8 mouse cellular contexts compared by ENCODE assay signal in genomic region chr2:152847057-152847814, GRCm38 (mm10). TPM values are rescaled to one million over a fixed set of nuclear protein-coding genes. Genes with fewer than 3 reads are reported as not detected.
DNase-seq lines count a peak whose midpoint lies in the region; ATAC-seq lines count a peak whose summit lies in the region.

No protein-coding gene starts in this region.

- no peak overlapping the region for H3K4me3 ChIP-seq in neural tube, embryonic 11.5 days (ENCODE audit: low read depth, low read length)
- 0 out of 2 replicates have a peak overlapping the region, but pooled peaks have one; percentile 20 for H3K4me3 ChIP-seq in liver, embryonic 12.5 days

- WGBS in neural tube, embryonic 11.5 days: 20% methylated on average over 3 of the region's 3 CpGs
- 12% methylated on average over 3 of the region's 3 CpGs for WGBS in liver, embryonic 12.5 days (ENCODE audit: insufficient replicate concordance)

- intact Hi-C loops in left cerebral cortex, postnatal 25 days (cut with DNase I): no loop called here

- DNase-seq in cerebellum, adult 9-10 months: peak; percentile 17
- no peak for DNase-seq in cerebellum, adult 11 months
- no peak for DNase-seq in neural tube, embryonic 11.5 days (ENCODE audit: low spot score)
- no peak for DNase-seq in neural tube, embryonic 10.5 days (ENCODE audit: extremely low spot score, low spot score)
- no peak for DNase-seq in adrenal gland, postnatal 4 days (ENCODE audit: low spot score in 2 of 2)
- no peak for DNase-seq in left cerebral cortex, postnatal 25 days (ENCODE audit: low spot score in 2 of 2)
- DNase-seq in adipocyte (ENCODE audit: low spot score): no peak

- H3K27ac ChIP-seq in neural tube, embryonic 11.5 days (ENCODE audit: low read depth, low read length): no peak overlapping the region
- H3K27ac ChIP-seq in liver, embryonic 12.5 days: peak overlapping the region; percentile 46; the same call in 1 of the 2 replicates

- H3K36me3 ChIP-seq in neural tube, embryonic 11.5 days (ENCODE audit: control insufficient read depth, insufficient read depth, low read length): no peaks in the 10 kb centered on the region
- H3K36me3 ChIP-seq in liver, embryonic 12.5 days: peaks cover 34% of the 10 kb centered on the region

- H3K27me3 ChIP-seq in neural tube, embryonic 11.5 days (ENCODE audit: control insufficient read depth, insufficient read depth, low read length): no peaks in the 10 kb centered on the region
- H3K27me3 ChIP-seq in liver, embryonic 12.5 days (replicated peaks): no peaks in the 10 kb centered on the region

- ATAC-seq in neural tube, embryonic 11.5 days (ENCODE audit: insufficient read depth, low FRiP score, low TSS enrichment): no peak; the same call in 1 of the 2 replicates
- ATAC-seq in liver, embryonic 12.5 days: no peak

- peak overlapping the region; percentile 27 for H3K4me2 ChIP-seq in neural tube, embryonic 11.5 days (ENCODE audit: low read depth)
- peak overlapping the region; percentile 49 for H3K4me2 ChIP-seq in liver, embryonic 12.5 days

- H3K4me1 ChIP-seq in neural tube, embryonic 11.5 days (ENCODE audit: control insufficient read depth, insufficient read depth, low read length): peaks cover 12% of the 10 kb centered on the region; the same call in 1 of the 2 replicates
- H3K4me1 ChIP-seq in liver, embryonic 12.5 days: peaks cover 29% of the 10 kb centered on the region

- H3K9me3 ChIP-seq in neural tube, embryonic 11.5 days (ENCODE audit: control insufficient read depth, low read length): no peaks in the 10 kb centered on the region
- no peaks in the 10 kb centered on the region for H3K9me3 ChIP-seq in liver, embryonic 12.5 days (replicated peaks)

- no peak overlapping the region for H3K9ac ChIP-seq in neural tube, embryonic 11.5 days (ENCODE audit: low read length)
- H3K9ac ChIP-seq in liver, embryonic 12.5 days: peak overlapping the region; percentile 42; the same call in 1 of the 2 replicates

RNA-seq across cellular contexts. Expression of gene Tpx2, which starts 0.5 kb away (rescaled TPM):
- 141 and 147 TPM in 2 replicates for polyA plus RNA-seq in neural tube, embryonic 11.5 days (2014; fragmentation: Nextera tagmentation; extraction: Ambion mirVana)
- polyA plus RNA-seq in liver, embryonic 12.5 days (2016; fragmentation: Nextera tagmentation; extraction: Ambion mirVana): 88.0 and 89.9 TPM in 2 replicates
- total RNA-seq in adrenal gland, postnatal 4 days (2021): 10 to 100 TPM; 31.7 to 39.7 TPM
- total RNA-seq in left cerebral cortex, postnatal 25 days (2021): 1 to 10 TPM; 1.7 to 2.2 TPM

RNA-seq across cellular contexts. Expression of gene Bcl2l1, which starts 15.7 kb away (rescaled TPM):
- 125 and 132 TPM in 2 replicates for polyA plus RNA-seq in neural tube, embryonic 11.5 days (2014; fragmentation: Nextera tagmentation; extraction: Ambion mirVana)
- 127 and 137 TPM in 2 replicates for polyA plus RNA-seq in liver, embryonic 12.5 days (2016; fragmentation: Nextera tagmentation; extraction: Ambion mirVana)
- total RNA-seq in adrenal gland, postnatal 4 days (2021): 10 to 100 TPM; 63.5 to 64.6 TPM
- 100 to 1,000 TPM; 128 to 138 TPM for total RNA-seq in left cerebral cortex, postnatal 25 days (2021)

Comparison
In these comparisons a context has a peak if more than half of its experiments do, and no peak if none do; other contexts are left out.
1. RNA of gene Tpx2, which starts 0.5 kb away (total RNA-seq): 31.7 to 39.7 TPM in adrenal gland, postnatal 4 days; 1.7 to 2.2 TPM in left cerebral cortex, postnatal 25 days; every median in the first group is over 10 times any median in the second.